Mouse (Mus musculus) left cerebral cortex, postnatal 14 days (tissue): Measurements from ENCODE around the gene Gm10220. TPM values are rescaled to one million over a fixed set of nuclear protein-coding genes. Genes with fewer than 3 reads are reported as not detected.
"Not testable (repeated sequence)": the region's sequence is repeated elsewhere in the genome, so short reads cannot be mapped to it uniquely, and the experiment has no call there.

ENCODE experiments used
- DNase-seq, 2 experiments: peaks; one replicate each; pipeline ENCODE4 v3.0.0; 2021 to 2022; ENCODE audit warnings: low spot score in 2 of 2, mixed read lengths in 1 of 2
- intact Hi-C: fragments of 180-260 bp; cut with DNase I; formaldehyde crosslinking; loops from one replicate; pipeline ENCODE4 v1.15.1; 2025
- long read RNA-seq, 2 experiments: library from polyadenylated mRNA; stranded (forward); transcript quantifications; one replicate each; pipeline ENCODE4 v2.0.0; 2021
- total RNA-seq, 2 experiments: library from RNA; stranded (reverse); gene quantifications; 2 replicates each; pipeline ENCODE4 v1.2.3; 2021

The Gm10220 gene
- not detected for total RNA-seq
- long read RNA-seq, experiment 1 = 0 reads
- long read RNA-seq, experiment 2 = 0 reads

- intact Hi-C loops = not testable (repeated sequence)
These were observed at the start of gene Gm10220 for GRCm38 (mm10) chr5:26121321-26121720. Gene Gm10220 (minus strand): TSS chr5:26121421.

DNA sequence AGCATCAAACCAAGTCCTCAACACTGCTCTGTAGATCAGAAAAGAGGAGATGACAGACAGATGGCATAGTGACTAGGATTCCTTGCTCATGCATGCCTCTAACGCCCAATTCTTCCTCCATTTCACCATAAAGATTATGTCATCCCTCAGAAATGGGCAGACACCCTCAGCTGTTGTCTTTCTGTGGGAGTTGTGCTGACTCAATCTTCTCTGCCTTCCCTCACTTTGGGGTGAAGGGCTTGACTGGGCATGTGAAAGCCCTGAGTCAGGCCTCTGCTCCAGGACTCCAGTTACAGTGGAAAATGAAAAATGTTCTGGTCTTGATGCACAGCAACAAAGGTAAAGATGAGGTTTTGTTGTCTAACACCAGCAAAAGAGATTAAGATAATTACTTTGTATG, 48.6 kb upstream of the Gm10220 start:
- no peak for DNase-seq
- intact Hi-C loops = no loop called here

More at GRCm38 (mm10) chr5:26121321-26121720, at the start of gene Gm10220:
- DNase-seq = not testable (repeated sequence)

GRCm38 (mm10) chr5:26165791-26166165, 44.6 kb upstream of the Gm10220 start:
- no peak for DNase-seq
- intact Hi-C loops = no loop called here

- no peak for DNase-seq
- intact Hi-C loops = no loop called here
These were observed 44.0 kb upstream of the Gm10220 start for GRCm38 (mm10) chr5:26165036-26165790.

- DNase-seq = no peak
- intact Hi-C loops = no loop called here
These were observed 36.4 kb upstream of the Gm10220 start for GRCm38 (mm10) chr5:26157396-26158170.

GRCm38 (mm10) chr5:26142891-26143290, 21.7 kb upstream of the Gm10220 start:
- intact Hi-C loops = no loop called here

GRCm38 (mm10) chr5:26105262-26105661, 16.0 kb downstream of the Gm10220 start, which contains the start of gene 5031410I06Rik:
Gene 5031410I06Rik (minus strand): TSS chr5:26105362.
- DNase-seq, intact Hi-C loops: not testable (repeated sequence)

More at GRCm38 (mm10) chr5:26142891-26143290, 21.7 kb upstream of the Gm10220 start:
- DNase-seq = no peak

GRCm38 (mm10) chr5:26089191-26089590, 32.0 kb downstream of the Gm10220 start, which contains the start of gene Gm10471:
Gene Gm10471 (minus strand): TSS chr5:26089291.
- intact Hi-C loops = not testable (repeated sequence)

DNA sequence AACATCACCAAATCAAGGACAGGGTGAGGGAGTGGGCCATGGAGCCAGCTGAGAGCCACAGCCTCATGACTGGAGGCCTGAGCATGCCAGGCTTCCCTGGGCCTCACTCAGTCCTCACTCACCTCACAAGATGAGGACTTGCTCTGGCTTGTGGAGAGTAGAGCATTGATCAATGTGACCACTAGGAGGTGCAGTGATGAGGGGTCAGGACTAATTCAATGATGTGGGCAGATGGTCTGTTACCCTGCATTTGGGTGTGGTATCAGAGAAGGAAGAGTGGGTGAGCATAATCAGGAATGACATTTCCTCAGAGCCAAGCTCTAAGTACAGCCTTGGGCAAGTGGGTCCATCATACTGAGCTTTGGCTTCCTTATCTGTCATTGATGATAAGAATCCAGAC, 42.2 kb downstream of the Gm10220 start:
- DNase-seq, intact Hi-C loops: not testable (repeated sequence)

More at GRCm38 (mm10) chr5:26089191-26089590, 32.0 kb downstream of the Gm10220 start, which contains the start of gene Gm10471:
- DNase-seq = not testable (repeated sequence)

DNA sequence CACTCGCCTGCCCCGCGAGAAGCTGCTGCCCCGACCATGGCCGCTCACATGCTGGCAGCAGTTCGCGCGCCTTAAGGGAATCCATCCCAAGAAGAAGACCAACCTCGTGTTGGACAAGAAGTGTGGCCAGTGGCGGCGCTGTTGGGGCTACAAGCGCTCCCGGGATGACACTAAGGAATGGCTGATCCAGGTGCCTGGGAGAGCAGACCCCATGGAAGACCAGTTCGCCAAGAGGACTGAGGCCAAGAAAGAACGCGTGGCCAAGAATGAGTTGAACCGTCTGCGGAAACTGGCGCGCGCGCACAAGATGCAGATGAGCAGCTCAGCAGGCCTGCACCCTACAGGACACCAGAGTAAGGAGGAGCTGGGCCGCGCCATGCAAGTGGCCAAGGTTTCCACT, 50.5 kb downstream of the Gm10220 start:
- DNase-seq = no peak

More for the DNA sequence above, 50.5 kb downstream of the Gm10220 start:
- intact Hi-C loops = no loop called here

Other genes starting within 250 kb of the Gm10220 start
- not detected for gene Gm21663, start 179.0 kb downstream of the Gm10220 start, total RNA-seq
- not detected for gene Gm21671, start 167.0 kb downstream of the Gm10220 start, total RNA-seq
- not detected for gene Gm21680, start 148.8 kb downstream of the Gm10220 start, total RNA-seq
- gene Gm21698, start 132.8 kb downstream of the Gm10220 start, total RNA-seq = not detected
- not detected for gene Gm1979, start 116.6 kb downstream of the Gm10220 start, total RNA-seq
- not detected for gene Gm5862, start 98.5 kb downstream of the Gm10220 start, total RNA-seq
- not detected for gene Speer4a, start 81.9 kb downstream of the Gm10220 start, total RNA-seq
- gene Gm7347, start 62.8 kb downstream of the Gm10220 start, total RNA-seq = not detected
- not detected for gene Gm10471, start 32.1 kb downstream of the Gm10220 start, total RNA-seq
- gene 5031410I06Rik, start 16.1 kb downstream of the Gm10220 start, total RNA-seq = not detected
- under 1 TPM in 1 of 2 experiments, not detected in 1; 0.11 TPM for gene Gm7361, start 136.3 kb upstream of the Gm10220 start, total RNA-seq